Mouse (Mus musculus) layer of hippocampus, adult 2 months (tissue): Measurements from ENCODE around the gene Pck1. TPM values are rescaled to one million over a fixed set of nuclear protein-coding genes. Genes with fewer than 3 reads are reported as not detected.
A peak's percentile ranks its signal among the peaks of the same experiment; 100 is the strongest.
"Not testable (repeated sequence)": the region's sequence is repeated elsewhere in the genome, so short reads cannot be mapped to it uniquely, and the experiment has no call there.

ENCODE experiments used
- DNase-seq, 2 experiments: peaks; one replicate each; pipeline ENCODE4 v3.0.0; 2022; ENCODE audit warnings: low spot score in 2 of 2
- H3K27ac ChIP-seq: fragments of 200-600 bp; 2 replicates; pipeline ENCODE4 v1.8.1; 2022
- H3K4me3 ChIP-seq: fragments of 200-600 bp; 2 replicates; pipeline ENCODE4 v1.8.1; 2022; ENCODE audit warnings: mild to moderate bottlenecking
- CTCF ChIP-seq: fragments of 200-600 bp; conservative IDR thresholded peaks from 2 replicates; pipeline ENCODE4 v1.8.1; 2022; ENCODE audit warnings: antibody characterized with exemption, mild to moderate bottlenecking, moderate library complexity
- long read RNA-seq, 2 experiments: library from polyadenylated mRNA; stranded (forward); transcript quantifications; one replicate each; pipeline ENCODE4 v2.0.0; 2021; ENCODE audit warnings: borderline mapping rate in 2 of 2
- total RNA-seq, 2 experiments: library from RNA; stranded (reverse); gene quantifications; 2 replicates each; pipeline ENCODE4 v1.2.3; 2021

Pck1 gene
- not detected for total RNA-seq
- long read RNA-seq, experiment 1: 0 reads
- long read RNA-seq, experiment 2: 0 reads

DNA sequence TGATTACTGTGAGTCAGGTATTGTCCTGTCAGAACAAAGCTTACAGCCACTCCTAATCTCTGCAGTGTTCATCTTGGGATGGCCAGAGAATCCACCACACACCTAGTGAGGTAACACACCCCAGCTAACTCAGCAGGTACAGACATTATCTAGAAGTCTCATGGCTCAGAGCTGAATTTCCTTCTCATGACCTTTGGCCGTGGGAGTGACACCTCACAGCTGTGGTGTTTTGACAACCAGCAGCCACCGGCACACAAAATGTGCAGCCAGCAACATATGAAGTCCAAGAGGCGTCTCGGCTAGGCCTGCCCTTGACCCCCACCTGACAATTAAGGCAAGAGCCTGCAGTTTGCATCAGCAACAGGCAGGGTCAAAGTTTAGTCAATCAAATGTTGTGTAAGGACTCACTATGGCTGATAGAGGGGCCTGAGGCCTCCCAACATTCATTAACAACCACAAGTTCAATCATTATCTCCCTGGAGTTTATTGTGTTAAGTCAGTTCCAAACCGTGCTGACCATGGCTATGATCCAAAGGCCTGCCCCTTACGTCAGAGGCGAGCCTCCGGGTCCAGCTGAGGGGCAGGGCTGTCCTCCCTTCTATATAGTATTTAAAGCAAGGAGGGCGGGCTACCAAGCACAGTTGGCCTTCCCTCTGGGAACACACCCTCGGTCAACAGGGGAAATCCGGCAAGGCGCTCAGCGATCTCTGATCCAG is at the start of gene Pck1:
TSS of gene Pck1 (plus strand) at position 613 of the 716 bp plus-strand sequence.
- Histone ChIP-seq H3K4me3 (no peak within 1 kb of the TSS), H3K27ac (no peak within 1 kb of the TSS)
- DNase-seq: no peak
- no peak for TF ChIP-seq CTCF

DNA sequence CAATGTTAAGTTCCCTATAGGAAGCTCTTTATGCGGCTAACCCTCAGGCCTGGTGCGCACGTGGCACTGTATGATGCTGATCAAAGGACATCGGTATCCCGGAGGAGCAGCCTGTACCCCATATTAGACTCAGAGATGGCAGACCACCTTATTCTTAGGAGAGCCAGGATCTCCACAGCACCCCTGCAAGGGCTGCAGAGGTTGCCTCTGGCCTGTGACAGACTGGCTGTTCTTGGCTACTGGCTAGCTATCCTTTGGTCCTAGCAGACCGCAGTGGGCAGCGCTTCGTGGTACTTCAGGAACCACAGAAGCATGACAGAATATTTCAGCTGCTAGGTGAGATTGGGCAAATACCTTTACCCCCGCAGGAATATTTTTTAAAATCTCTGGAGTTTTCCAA is 46.4 kb upstream of the Pck1 start:
- Histone ChIP-seq H3K4me3 (no peak overlapping the region), H3K27ac (no peak overlapping the region)
- DNase-seq: no peak
- TF ChIP-seq CTCF: no peak

DNA sequence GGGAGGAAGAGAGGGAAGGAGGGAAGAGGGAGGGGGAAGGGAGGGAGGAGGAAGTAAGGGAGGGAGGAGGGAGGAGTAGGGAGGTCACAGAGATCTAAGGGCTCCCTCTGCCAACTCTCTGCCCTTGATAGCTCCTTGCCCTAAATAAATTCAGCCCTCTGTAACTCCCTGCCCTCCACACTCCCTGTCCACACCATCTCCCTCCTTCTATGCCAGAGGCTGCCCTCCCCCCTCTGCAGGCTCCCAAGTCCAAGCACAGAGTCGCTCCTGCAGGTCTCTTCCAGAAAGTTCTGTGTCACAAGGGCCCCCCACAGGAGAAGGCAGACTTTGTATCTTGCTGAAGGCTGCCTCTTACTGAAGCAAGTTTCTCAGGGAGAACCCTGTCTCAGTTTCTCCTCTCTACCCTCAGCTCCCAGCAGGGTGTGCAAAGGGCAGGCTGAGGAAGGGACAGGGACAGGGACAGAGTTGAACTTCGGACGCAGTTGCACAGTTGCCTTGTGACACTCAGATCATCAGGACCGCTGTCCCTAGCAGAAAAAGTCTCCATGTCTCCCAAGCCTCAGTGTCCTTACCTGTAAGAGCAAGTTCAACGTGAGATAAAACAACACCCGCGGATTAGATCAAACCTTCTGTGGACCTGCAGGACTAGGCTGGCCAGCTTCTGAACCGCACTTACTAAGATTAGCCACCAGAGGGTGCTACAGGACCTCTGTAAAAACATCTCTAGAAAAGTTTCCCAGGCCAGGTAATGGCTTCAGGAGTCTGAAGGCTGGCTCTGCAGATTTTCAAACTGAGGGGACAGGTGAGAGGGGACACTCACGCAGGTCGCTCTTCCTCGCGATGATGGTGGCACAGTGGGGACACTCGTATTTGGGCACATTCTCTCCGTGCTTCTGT is 45.7 kb upstream of the Pck1 start:
- peak; percentile 97 for TF ChIP-seq CTCF
- peak; percentile 55 to 72 for DNase-seq
- Histone ChIP-seq H3K4me3 (no peak overlapping the region), H3K27ac (no peak overlapping the region)

DNA sequence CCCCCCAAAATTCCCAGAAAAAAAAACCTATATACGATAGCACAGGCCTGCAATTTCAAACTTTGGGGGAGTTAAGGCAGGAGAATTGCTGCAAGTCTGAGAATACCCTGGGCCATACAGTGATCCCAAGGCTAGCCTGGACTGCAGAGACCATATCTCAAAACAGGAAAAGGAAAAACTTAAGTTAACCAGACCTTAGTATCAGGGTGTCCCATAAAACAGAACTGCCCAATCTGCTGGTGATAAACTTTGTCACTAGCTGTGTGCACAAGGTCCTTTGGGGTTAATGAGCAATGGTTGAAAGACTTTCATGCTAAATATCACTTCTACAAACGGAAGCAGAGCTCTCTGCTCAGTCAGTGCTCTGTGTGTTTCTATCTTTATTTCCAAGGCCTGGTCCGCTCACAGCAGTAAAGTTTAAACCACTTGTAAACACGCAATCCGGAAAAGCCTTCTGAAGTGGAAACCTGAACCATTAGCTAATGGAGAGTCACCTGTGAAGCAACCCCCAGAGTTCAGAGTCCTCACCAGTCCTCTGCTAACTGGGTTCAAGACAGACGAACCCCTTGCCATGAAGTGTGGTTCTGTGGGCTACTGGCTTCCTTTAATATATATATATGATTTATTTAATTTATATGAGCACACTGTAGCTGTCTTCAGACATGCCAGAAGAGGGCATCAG is 44.2 kb upstream of the Pck1 start:
- no peak for DNase-seq
- Histone ChIP-seq H3K4me3 (no peak overlapping the region), H3K27ac (no peak overlapping the region)
- TF ChIP-seq CTCF: peak; percentile 16; the same call in 1 of the 2 replicates

DNA sequence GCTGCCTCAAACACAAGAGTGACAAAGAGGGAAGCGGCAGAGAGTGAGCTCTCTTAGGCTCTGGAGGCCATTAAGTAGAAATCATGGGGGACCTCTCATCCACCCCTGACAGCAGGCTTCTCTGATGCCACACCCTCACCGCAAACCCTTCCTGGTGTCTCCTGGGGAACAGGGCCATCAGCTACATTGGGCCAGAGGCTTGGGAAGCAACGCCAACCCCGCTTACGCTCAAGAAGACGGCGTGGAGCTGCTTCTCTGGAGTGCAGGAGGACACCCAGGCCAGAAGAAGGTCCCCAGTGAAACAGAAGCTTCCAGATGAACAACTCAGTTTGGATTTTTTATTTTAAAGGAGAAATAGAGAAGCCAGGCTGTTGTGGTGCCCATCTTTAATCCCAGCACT is 43.3 kb upstream of the Pck1 start:
- no peak for TF ChIP-seq CTCF
- no peak overlapping the region for H3K4me3 ChIP-seq
- H3K27ac ChIP-seq: no peak overlapping the region
- no peak for DNase-seq

DNA sequence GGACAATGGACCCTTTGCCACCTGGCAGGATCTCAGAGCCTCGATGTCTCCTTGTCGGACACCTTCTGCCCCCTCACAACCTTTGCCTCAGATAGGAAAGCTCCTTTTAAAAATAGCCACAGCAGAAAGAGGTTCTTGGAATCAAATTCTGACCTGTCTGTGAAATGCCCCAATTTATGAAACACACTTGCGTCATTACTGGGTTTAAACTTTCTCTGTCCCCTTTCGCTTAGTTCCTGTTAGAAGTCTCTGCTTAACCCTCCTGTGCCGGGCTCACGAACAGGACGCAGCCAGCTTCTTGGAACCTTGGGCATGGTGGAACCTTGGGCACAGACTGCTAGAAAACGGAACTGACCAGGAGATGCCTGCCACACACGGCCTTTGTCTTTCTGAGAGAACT is 42.3 kb upstream of the Pck1 start:
- Histone ChIP-seq H3K4me3 (no peak overlapping the region), H3K27ac (no peak overlapping the region)
- no peak for TF ChIP-seq CTCF
- no peak for DNase-seq

DNA sequence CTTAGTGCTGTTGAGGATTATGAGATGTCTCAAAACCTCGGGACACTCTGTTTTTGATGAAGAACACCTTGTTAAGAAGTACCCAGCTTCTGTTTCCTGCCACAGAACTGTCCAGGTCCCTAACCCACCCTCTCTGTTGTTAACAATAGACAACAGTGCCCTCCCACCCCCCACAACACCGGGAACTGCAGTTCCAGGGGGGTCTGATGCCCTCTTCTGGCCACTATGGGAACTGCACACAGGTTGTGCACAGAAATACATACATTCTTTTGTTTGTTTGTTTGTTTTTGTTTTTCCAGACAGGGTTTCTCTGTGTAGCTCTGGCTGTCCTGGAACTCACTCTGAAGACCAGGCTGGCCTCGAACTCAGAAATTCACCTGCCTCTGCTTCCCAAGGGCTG is 39.1 kb upstream of the Pck1 start:
- not testable (repeated sequence) for H3K4me3 ChIP-seq, DNase-seq, H3K27ac ChIP-seq
- peak; percentile 60 for TF ChIP-seq CTCF

DNA sequence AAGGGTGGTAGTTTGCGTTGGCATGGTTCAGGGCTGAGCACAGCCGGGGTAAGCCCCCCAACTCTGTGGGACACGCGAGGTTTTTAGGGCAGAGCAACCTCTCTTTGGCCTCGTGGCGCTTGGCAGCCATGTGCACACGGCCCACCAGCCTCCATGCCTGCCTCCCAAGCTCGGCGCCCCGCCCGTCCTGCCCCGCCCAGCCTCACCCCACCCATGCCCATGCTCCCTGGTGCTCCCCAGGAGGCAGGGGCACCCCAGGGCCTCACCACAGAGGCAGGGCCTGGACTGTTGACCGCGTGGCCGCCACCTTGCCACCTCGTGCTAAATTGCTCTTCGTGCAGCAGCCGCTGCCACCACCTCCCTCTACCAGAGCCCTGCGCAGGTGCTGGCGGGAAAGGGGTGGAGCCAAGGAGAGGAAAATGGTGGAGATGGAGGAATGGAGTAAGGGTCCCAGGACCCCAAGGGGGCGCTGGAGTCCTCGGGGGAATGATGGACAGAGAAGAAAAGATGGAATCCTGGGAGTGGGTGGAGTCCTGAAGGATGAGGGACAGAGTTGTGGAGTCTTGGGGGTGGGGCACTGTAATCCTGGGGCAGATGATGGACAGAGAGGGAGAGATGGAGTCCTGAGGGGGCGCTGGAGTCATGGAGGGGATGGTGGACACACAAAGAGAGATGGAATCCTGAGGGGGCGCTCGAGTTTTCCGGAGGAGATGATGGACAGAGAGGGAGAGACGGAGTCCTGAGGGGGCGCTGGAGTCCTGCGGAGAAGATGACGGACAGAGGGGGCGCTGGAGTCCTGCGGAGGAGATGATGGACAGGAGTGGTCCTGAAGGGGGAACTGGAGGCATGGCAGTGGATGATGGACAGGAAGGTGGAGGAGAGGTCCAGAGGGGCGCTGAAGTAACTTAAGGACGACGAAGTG is 33.6 kb upstream of the Pck1 start, which contains the start of gene Ctcfl:
TSS of gene Ctcfl (minus strand) at position 503 of the 922 bp plus-strand sequence.
- DNase-seq: no peak
- no peak for TF ChIP-seq CTCF
- H3K27ac ChIP-seq: no peak within 1 kb of the TSS
- no peak within 1 kb of the TSS for H3K4me3 ChIP-seq

DNA sequence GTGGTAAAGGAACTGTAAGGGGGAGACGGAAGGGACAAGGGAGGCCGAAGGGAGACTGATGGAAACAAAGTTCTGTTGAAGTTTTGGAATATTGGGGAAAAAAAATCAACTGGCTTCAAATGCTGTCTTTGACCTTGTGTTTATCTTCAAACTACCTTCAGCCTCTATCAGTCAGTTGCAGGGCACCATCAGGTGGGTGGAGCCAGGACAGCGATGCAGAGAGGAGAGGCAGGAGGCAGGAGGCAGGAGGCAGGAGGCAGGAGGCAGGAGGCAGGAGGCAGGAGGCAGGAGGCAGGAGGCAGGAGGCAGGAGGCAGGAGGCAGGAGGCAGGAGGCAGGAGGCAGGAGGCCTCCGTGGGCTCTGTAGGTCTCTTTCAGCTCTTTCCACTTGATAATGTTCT is 32.7 kb upstream of the Pck1 start:
- not testable (repeated sequence) for DNase-seq, H3K27ac ChIP-seq, H3K4me3 ChIP-seq

DNA sequence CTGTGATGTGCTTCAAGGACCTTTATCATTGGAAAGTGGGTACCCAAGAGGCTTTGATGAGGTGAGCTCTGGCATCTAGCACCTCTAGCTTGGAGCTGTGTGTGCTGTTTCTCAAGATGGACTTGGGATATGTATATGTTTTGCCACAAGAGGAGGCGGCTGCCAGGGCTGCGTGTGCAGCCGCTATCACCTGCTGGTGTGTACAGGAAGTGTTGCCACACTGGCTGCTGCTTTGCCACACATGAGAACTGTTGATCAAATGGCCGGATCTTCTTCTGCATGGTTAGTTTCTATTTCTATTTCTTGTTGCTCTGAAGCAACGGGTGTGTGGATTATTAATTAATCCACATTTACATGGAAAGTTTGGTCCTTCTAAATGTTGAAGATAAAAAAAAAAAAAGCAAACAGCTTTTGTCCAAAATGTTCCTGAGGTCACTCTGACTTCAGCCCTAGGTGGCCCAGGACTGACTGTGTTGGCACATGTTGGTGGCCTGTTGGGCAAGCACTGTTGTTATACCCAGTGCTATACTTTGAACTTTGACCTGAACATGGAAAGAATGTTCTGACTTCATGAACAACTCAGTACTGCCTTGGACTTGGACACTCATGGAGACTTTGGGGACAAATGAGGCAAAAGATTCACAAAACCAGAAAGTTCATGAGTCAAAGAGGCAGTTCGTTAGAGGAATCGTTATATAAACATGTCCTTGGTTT is 28.7 kb upstream of the Pck1 start:
- no peak for DNase-seq
- no peak for TF ChIP-seq CTCF
- H3K27ac ChIP-seq: no peak overlapping the region
- H3K4me3 ChIP-seq: no peak overlapping the region

DNA sequence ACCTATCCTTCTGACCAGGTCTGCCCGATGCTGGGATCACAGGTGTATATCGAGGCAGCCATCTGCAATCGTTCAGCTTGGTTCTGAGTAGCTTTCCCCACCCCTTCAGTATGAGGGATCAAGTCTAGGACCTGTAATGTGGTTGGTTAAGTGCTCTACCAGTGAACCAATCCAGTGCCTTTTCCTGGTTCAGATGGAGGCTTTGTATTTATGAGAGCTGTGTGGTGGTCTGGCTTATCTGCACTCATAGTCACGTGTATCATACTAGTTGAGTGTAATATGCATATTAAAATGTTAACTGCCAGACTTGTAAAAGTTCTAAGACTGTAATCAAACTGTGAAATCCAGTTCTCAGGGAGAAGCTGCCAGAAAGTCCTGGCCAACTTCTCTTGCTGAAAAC is 26.5 kb upstream of the Pck1 start:
- H3K4me3 ChIP-seq: no peak overlapping the region
- no peak for DNase-seq
- no peak overlapping the region for H3K27ac ChIP-seq
- TF ChIP-seq CTCF: no peak
